Mouse (Mus musculus) limb, embryonic 14.5 days (tissue): Measurements from ENCODE around the gene Lrit2. TPM values are rescaled to one million over a fixed set of nuclear protein-coding genes. Genes with fewer than 3 reads are reported as not detected.

Source experiments
- ATAC-seq: fragments of 200-750 bp; cut with Nextera tagmentation; 2 replicates; pipeline ENCODE4 v1.8.0; 2017; ENCODE audit warnings: low read depth, moderate number of reproducible peaks, moderate TSS enrichment; ENCODE audit not compliant: low FRiP score
- DNase-seq: peaks from one replicate; pipeline ENCODE4 v3.0.0-alpha.2; 2015; ENCODE audit warnings: low spot score
- H3K27ac ChIP-seq: fragments of 300-500 bp; sonication (generic); replicated peaks from 2 replicates; pipeline ENCODE4 v1.5.1; 2014; ENCODE audit warnings: low read depth, mild to moderate bottlenecking, low read length, moderate library complexity, mixed read lengths
- H3K27me3 ChIP-seq: fragments of 300-500 bp; sonication (generic); 2 replicates; pipeline ENCODE4 v1.6.1; 2014; ENCODE audit warnings: low read length, mixed read lengths; ENCODE audit not compliant: control insufficient read depth, insufficient read depth
- H3K36me3 ChIP-seq: fragments of 300-500 bp; sonication (generic); 2 replicates; pipeline ENCODE4 v1.6.1; 2014; ENCODE audit warnings: mild to moderate bottlenecking, low read length, moderate library complexity, mixed read lengths; ENCODE audit not compliant: control insufficient read depth, insufficient read depth
- H3K4me1 ChIP-seq: fragments of 300-500 bp; sonication (generic); 2 replicates; pipeline ENCODE4 v1.6.1; 2014; ENCODE audit warnings: antibody characterized with exemption, low read length, mixed read lengths; ENCODE audit not compliant: control insufficient read depth, insufficient read depth
- H3K4me2 ChIP-seq: fragments of 300-500 bp; sonication (generic); replicated peaks from 2 replicates; pipeline ENCODE4 v1.6.1; 2014; ENCODE audit warnings: low read depth, mild to moderate bottlenecking, low read length, moderate library complexity; ENCODE audit not compliant: severe bottlenecking
- H3K4me3 ChIP-seq: fragments of 300-500 bp; sonication (generic); replicated peaks from 2 replicates; pipeline ENCODE4 v1.5.1; 2014; ENCODE audit warnings: low read length
- H3K9ac ChIP-seq: fragments of 300-500 bp; sonication (generic); 2 replicates; pipeline ENCODE4 v1.6.1; 2014; ENCODE audit warnings: mild to moderate bottlenecking, low read depth, low read length, moderate library complexity; ENCODE audit not compliant: severe bottlenecking
- H3K9me3 ChIP-seq: fragments of 300-500 bp; sonication (generic); 2 replicates; pipeline ENCODE4 v1.6.1; 2016; ENCODE audit warnings: low read length; ENCODE audit not compliant: control insufficient read depth
- POLR2A ChIP-seq: fragments of 200-500 bp; IDR thresholded peaks from 2 replicates; pipeline ENCODE4 v1.8.0; 2012; ENCODE audit warnings: inconsistent platforms, mild to moderate bottlenecking, moderate library complexity, borderline replicate concordance; ENCODE audit not compliant: insufficient read depth, insufficient read length; ENCODE audit errors: extremely low read depth
- WGBS: fragments of 180-500 bp; shearing (Covaris S2); extraction: QIAGEN DNeasy Blood & Tissue Kit; methylation state at CpG from one replicate; pipeline ENCODE4 v1.1.7; 2014; 5-methylcytosine and 5-hydroxymethylcytosine counted together
- polyA plus RNA-seq, 2 experiments: library from polyadenylated mRNA; depleted of rRNA in 1 of 2; stranded (reverse) in 1 of 2; unstranded in 1 of 2; fragments of >200 nt; fragmentation: Nextera tagmentation in 1 of 2; extraction: Ambion mirVana in 1 of 2; gene quantifications; 2 replicates each; pipeline versions ENCODE4 v1.2.1 to v1.2.3; 2012 to 2014

Lrit2 gene
- polyA plus RNA-seq, 2 experiments: not detected

- ATAC-seq (no peak), DNase-seq (no peak)
- Histone ChIP-seq H3K4me3 (no peak overlapping the region), H3K9ac (no peak overlapping the region), H3K9me3 (no peaks in the 10 kb centered on the region), H3K27ac (no peak overlapping the region), H3K4me1 (peaks cover 5% of the 10 kb centered on the region; the same call in 1 of the 2 replicates), H3K4me2 (no peak overlapping the region), H3K36me3 (no peaks in the 10 kb centered on the region), H3K27me3 (peaks cover 11% of the 10 kb centered on the region; the same call in 1 of the 2 replicates)
- no peak for TF ChIP-seq POLR2A
- 74% methylated on average over 5 of the region's 5 CpGs for WGBS
Observed at GRCm38 (mm10) chr14:37101531-37101930, 33.8 kb downstream of the Lrit2 start.

DNA sequence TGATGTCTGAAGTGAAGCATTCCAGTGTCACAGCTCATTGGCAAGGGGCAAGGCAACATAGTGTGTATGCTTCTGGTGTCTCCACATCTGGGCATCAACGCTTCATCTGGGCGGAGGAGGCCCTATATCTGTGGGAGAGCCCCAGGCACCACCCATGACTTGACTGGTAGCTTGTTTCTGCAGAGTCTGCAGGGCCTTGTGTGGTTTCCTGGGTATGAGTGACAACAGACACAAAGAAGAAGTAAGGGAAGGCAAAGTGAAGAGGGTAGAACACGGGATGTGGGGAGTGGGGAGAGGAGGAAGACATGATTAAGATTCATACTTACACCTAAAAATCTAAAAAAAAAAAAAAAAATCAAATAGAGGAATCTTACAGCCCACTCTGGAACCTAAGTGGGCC, 34.8 kb downstream of the Lrit2 start:
- ATAC-seq (no peak), DNase-seq (no peak)
- Histone ChIP-seq H3K36me3 (no peaks in the 10 kb centered on the region), H3K4me3 (no peak overlapping the region), H3K9me3 (no peaks in the 10 kb centered on the region), H3K27me3 (peaks cover 11% of the 10 kb centered on the region; the same call in 1 of the 2 replicates), H3K4me2 (no peak overlapping the region), H3K9ac (no peak overlapping the region), H3K27ac (no peak overlapping the region), H3K4me1 (peaks cover 5% of the 10 kb centered on the region; the same call in 1 of the 2 replicates)
- no peak for TF ChIP-seq POLR2A
- 66% methylated on average over 3 of the region's 3 CpGs for WGBS

GRCm38 (mm10) chr14:37104747-37105146, 37.0 kb downstream of the Lrit2 start:
- H3K36me3 ChIP-seq: no peaks in the 10 kb centered on the region
- DNase-seq (peak; percentile 45), ATAC-seq (no peak)
- no peak overlapping the region for H3K4me3 ChIP-seq
- TF ChIP-seq POLR2A: no peak
- H3K4me2 ChIP-seq: no peak overlapping the region
- peaks cover 1% of the 10 kb centered on the region; the same call in 1 of the 2 replicates for H3K4me1 ChIP-seq
- no peaks in the 10 kb centered on the region for H3K9me3 ChIP-seq
- H3K9ac ChIP-seq: no peak overlapping the region
- H3K27me3 ChIP-seq: no peaks in the 10 kb centered on the region
- WGBS: 59% methylated on average over 5 of the region's 5 CpGs
- no peak overlapping the region for H3K27ac ChIP-seq

- Histone ChIP-seq H3K4me1 (peaks cover 6% of the 10 kb centered on the region), H3K27ac (no peak overlapping the region), H3K9ac (no peak overlapping the region), H3K4me3 (no peak overlapping the region), H3K4me2 (no peak overlapping the region), H3K9me3 (no peaks in the 10 kb centered on the region), H3K36me3 (no peaks in the 10 kb centered on the region), H3K27me3 (no peaks in the 10 kb centered on the region)
- DNase-seq (no peak), ATAC-seq (no peak)
- no peak for TF ChIP-seq POLR2A
- WGBS: 26% methylated on average over 7 of the region's 7 CpGs
Observed at GRCm38 (mm10) chr14:37105846-37106245, 38.1 kb downstream of the Lrit2 start.

- no peak overlapping the region for H3K27ac ChIP-seq
- 42% methylated on average over 8 of the region's 8 CpGs for WGBS
- no peak for TF ChIP-seq POLR2A
- no peaks in the 10 kb centered on the region for H3K27me3 ChIP-seq
- H3K4me3 ChIP-seq: no peak overlapping the region
- no peaks in the 10 kb centered on the region for H3K36me3 ChIP-seq
- H3K4me2 ChIP-seq: no peak overlapping the region
- H3K4me1 ChIP-seq: peaks cover 6% of the 10 kb centered on the region
- H3K9me3 ChIP-seq: no peaks in the 10 kb centered on the region
- ATAC-seq (no peak), DNase-seq (no peak)
- no peak overlapping the region for H3K9ac ChIP-seq
Observed at GRCm38 (mm10) chr14:37109460-37109859, 41.7 kb downstream of the Lrit2 start.

- Histone ChIP-seq H3K9ac (no peak overlapping the region), H3K36me3 (no peaks in the 10 kb centered on the region), H3K9me3 (no peaks in the 10 kb centered on the region), H3K4me1 (peaks cover 6% of the 10 kb centered on the region), H3K4me2 (no peak overlapping the region), H3K4me3 (no peak overlapping the region), H3K27ac (no peak overlapping the region), H3K27me3 (no peaks in the 10 kb centered on the region)
- 7% methylated on average over 9 of the region's 9 CpGs for WGBS
- no peak for ATAC-seq
- TF ChIP-seq POLR2A: no peak
- DNase-seq: no peak
Observed at GRCm38 (mm10) chr14:37109975-37110374, 42.2 kb downstream of the Lrit2 start.
